Mouse (Mus musculus): ENCODE data around the gene Zfp612. TPM values are rescaled to one million over a fixed set of nuclear protein-coding genes. Genes with fewer than 3 reads are reported as not detected.
"Not testable (repeated sequence)": the region's sequence is repeated elsewhere in the genome, so short reads cannot be mapped to it uniquely, and the experiment has no call there.

Zfp612 gene
- total RNA-seq (2021), result 1 to 10 TPM; 4.9 to 6.8 TPM
- long read RNA-seq, experiment 1, full-length matches to known transcripts, result 3 of 7 reads
- long read RNA-seq, experiment 1, partial matches to known transcripts, result 0 of 7 reads
- long read RNA-seq, experiment 1, other reads (novel, unspliced or antisense), result 4 of 7 reads
- long read RNA-seq, experiment 2, full-length matches to known transcripts, result 5 of 8 reads
- long read RNA-seq, experiment 2, partial matches to known transcripts, result 0 of 8 reads
- long read RNA-seq, experiment 2, other reads (novel, unspliced or antisense), result 3 of 8 reads

- TF ChIP-seq CTCF (IDR thresholded peaks at IDR 0.05), result no peak
- intact Hi-C loops (cut with DNase I), result loop anchor here (5.0 kb wide), 1 partner anchor 138 kb away; the partner anchor contains the start of gene Cmtr2
- Histone ChIP-seq H3K27ac (peak within 1 kb of the TSS; percentile 95), H3K4me3 (peak within 1 kb of the TSS; percentile 87)
- DNase-seq, result peak; percentile 81
Observed at GRCm38 (mm10) chr8:110079282-110080221, at the start of gene Zfp612. TSS of gene Zfp612 (plus strand) at chr8:110079746.

GRCm38 (mm10) chr8:110033771-110034170, 45.8 kb upstream of the Zfp612 start:
- H3K4me3 ChIP-seq; H3K27ac ChIP-seq; DNase-seq; intact Hi-C loops (cut with DNase I): not testable (repeated sequence)

GRCm38 (mm10) chr8:110034331-110034730, 45.2 kb upstream of the Zfp612 start:
- no peak for TF ChIP-seq CTCF (IDR thresholded peaks at IDR 0.05)
- intact Hi-C loops (cut with DNase I), result no loop called here
- H3K4me3 ChIP-seq, result no peak overlapping the region
- no peak for DNase-seq
- H3K27ac ChIP-seq, result no peak overlapping the region

GRCm38 (mm10) chr8:110036156-110036555, 43.4 kb upstream of the Zfp612 start:
- DNase-seq, result no peak
- intact Hi-C loops (cut with DNase I), result no loop called here
- no peak for TF ChIP-seq CTCF (IDR thresholded peaks at IDR 0.05)
- no peak overlapping the region for H3K4me3 ChIP-seq
- H3K27ac ChIP-seq, result no peak overlapping the region

GRCm38 (mm10) chr8:110039216-110039615, 40.3 kb upstream of the Zfp612 start:
- no peak for DNase-seq
- no peak overlapping the region for H3K4me3 ChIP-seq
- no peak for TF ChIP-seq CTCF (IDR thresholded peaks at IDR 0.05)
- no peak overlapping the region for H3K27ac ChIP-seq
- intact Hi-C loops (cut with DNase I), result no loop called here

GRCm38 (mm10) chr8:110039659-110040058, 39.9 kb upstream of the Zfp612 start, which contains the start of gene Chst4:
TSS of gene Chst4 (minus strand) at chr8:110039740.
- intact Hi-C loops (cut with DNase I), result no loop called here
- Histone ChIP-seq H3K4me3 (no peak within 1 kb of the TSS), H3K27ac (no peak within 1 kb of the TSS)
- no peak for DNase-seq
- TF ChIP-seq CTCF (IDR thresholded peaks at IDR 0.05), result no peak

- intact Hi-C loops (cut with DNase I), result no loop called here
- TF ChIP-seq CTCF (IDR thresholded peaks at IDR 0.05), result no peak
- DNase-seq, result no peak
- Histone ChIP-seq H3K4me3 (no peak overlapping the region), H3K27ac (no peak overlapping the region)
Observed at GRCm38 (mm10) chr8:110040509-110040908, 39.0 kb upstream of the Zfp612 start.

- no peak for TF ChIP-seq CTCF (IDR thresholded peaks at IDR 0.05)
- DNase-seq, result no peak
- intact Hi-C loops (cut with DNase I), result no loop called here
- Histone ChIP-seq H3K27ac (no peak overlapping the region), H3K4me3 (no peak overlapping the region)
Observed at GRCm38 (mm10) chr8:110051208-110051607, 28.3 kb upstream of the Zfp612 start.

GRCm38 (mm10) chr8:110058207-110058606, 21.3 kb upstream of the Zfp612 start:
- intact Hi-C loops (cut with DNase I), result no loop called here
- H3K4me3 ChIP-seq, result no peak overlapping the region
- no peak for DNase-seq
- no peak for TF ChIP-seq CTCF (IDR thresholded peaks at IDR 0.05)
- no peak overlapping the region for H3K27ac ChIP-seq

- intact Hi-C loops (cut with DNase I), result no loop called here
- DNase-seq, result no peak
- Histone ChIP-seq H3K4me3 (no peak overlapping the region), H3K27ac (no peak overlapping the region)
- TF ChIP-seq CTCF (IDR thresholded peaks at IDR 0.05), result no peak
Observed at GRCm38 (mm10) chr8:110064161-110064560, 15.4 kb upstream of the Zfp612 start.

- TF ChIP-seq CTCF (IDR thresholded peaks at IDR 0.05), result no peak
- intact Hi-C loops (cut with DNase I), result no loop called here
- Histone ChIP-seq H3K4me3 (no peak overlapping the region), H3K27ac (no peak overlapping the region)
- no peak for DNase-seq
Observed at GRCm38 (mm10) chr8:110064606-110065365, 14.8 kb upstream of the Zfp612 start.

- H3K27ac ChIP-seq, result no peak overlapping the region
- intact Hi-C loops (cut with DNase I), result no loop called here
- TF ChIP-seq CTCF (IDR thresholded peaks at IDR 0.05), result no peak
- H3K4me3 ChIP-seq, result no peak overlapping the region
- DNase-seq, result no peak
Observed at GRCm38 (mm10) chr8:110065676-110066075, 13.9 kb upstream of the Zfp612 start.

Data from gastrocnemius, adult 2 months (tissue).